Comparison of ENCODE assay signal across 8 mouse cellular contexts in genomic region chr10:59949255-59949648, GRCm38 (mm10). TPM values are rescaled to one million over a fixed set of nuclear protein-coding genes. Genes with fewer than 3 reads are reported as not detected.
DNase-seq lines count a peak whose midpoint lies in the region; ATAC-seq and TF ChIP-seq lines count a peak whose summit lies in the region.

No protein-coding gene starts in this region.

- peak overlapping the region; percentile 99 for H3K27ac ChIP-seq in left cerebral cortex, adult 2 months
- 0 out of 2 replicates have a peak overlapping the region, but pooled peaks have one; percentile 2 for H3K27ac ChIP-seq in heart, embryonic 11.5 days (ENCODE audit: low read depth, low read length)
- peak overlapping the region; percentile 93 for H3K27ac ChIP-seq in stomach, embryonic 15.5 days

- H3K9me3 ChIP-seq in heart, embryonic 11.5 days (replicated peaks; ENCODE audit: control insufficient read depth, low read length): no peaks in the 10 kb centered on the region
- H3K9me3 ChIP-seq in stomach, embryonic 15.5 days: no peaks in the 10 kb centered on the region

- WGBS in heart, embryonic 11.5 days (ENCODE audit: insufficient replicate concordance): 78% methylated on average over 1 of the region's 1 CpGs
- 57% methylated on average over 1 of the region's 1 CpGs for WGBS in stomach, embryonic 15.5 days

- no peak for TF ChIP-seq CTCF in left cerebral cortex, adult 2 months (IDR thresholded peaks at IDR 0.05)

- DNase-seq in left cerebral cortex, adult 2 months (ENCODE audit: extremely low spot score in 1 of 2, low spot score in 2 of 2): no peak
- no peak for DNase-seq in left cerebral cortex, postnatal 25 days (ENCODE audit: low spot score in 2 of 2)
- DNase-seq in adrenal gland, postnatal 25 days: peak; percentile 79
- peak; percentile 57 for DNase-seq in kidney, postnatal 10 days
- DNase-seq in layer of hippocampus, adult 9-11 months: no peak
- DNase-seq in frontal cortex, postnatal 36 days (ENCODE audit: low spot score in 2 of 2): no peak

- H3K27me3 ChIP-seq in heart, embryonic 11.5 days (ENCODE audit: control insufficient read depth, insufficient read depth, low read length): no peaks in the 10 kb centered on the region
- H3K27me3 ChIP-seq in stomach, embryonic 15.5 days (replicated peaks): no peaks in the 10 kb centered on the region

- no peak overlapping the region for H3K9ac ChIP-seq in heart, embryonic 11.5 days (ENCODE audit: low read depth, low read length)
- no peak overlapping the region for H3K9ac ChIP-seq in stomach, embryonic 15.5 days

- H3K36me3 ChIP-seq in heart, embryonic 11.5 days (ENCODE audit: control insufficient read depth, insufficient read depth, low read length): no peaks in the 10 kb centered on the region
- H3K36me3 ChIP-seq in stomach, embryonic 15.5 days: no peaks in the 10 kb centered on the region

- ATAC-seq in heart, embryonic 11.5 days (replicated peaks; ENCODE audit: insufficient number of reproducible peaks, low FRiP score, low TSS enrichment): no peak
- no peak for ATAC-seq in stomach, embryonic 15.5 days (ENCODE audit: insufficient read depth, low FRiP score, low read depth)

- peak overlapping the region; percentile 99 for H3K4me3 ChIP-seq in left cerebral cortex, adult 2 months
- no peak overlapping the region for H3K4me3 ChIP-seq in heart, embryonic 11.5 days (ENCODE audit: low read depth, low read length)
- H3K4me3 ChIP-seq in stomach, embryonic 15.5 days (replicated peaks): peak overlapping the region; percentile 79

- peak overlapping the region; percentile 97 for H3K4me2 ChIP-seq in heart, embryonic 11.5 days
- H3K4me2 ChIP-seq in stomach, embryonic 15.5 days: peak overlapping the region; percentile 79

- peaks cover 28% of the 10 kb centered on the region for H3K4me1 ChIP-seq in heart, embryonic 11.5 days (ENCODE audit: control insufficient read depth, insufficient read depth, low read length)
- peaks cover 21% of the 10 kb centered on the region; the same call in 1 of the 2 replicates for H3K4me1 ChIP-seq in stomach, embryonic 15.5 days

- intact Hi-C loops in left cerebral cortex, adult 2 months (cut with DNase I): no loop called here
- intact Hi-C loops in left cerebral cortex, postnatal 25 days (cut with DNase I): no loop called here

RNA-seq across cellular contexts. Expression of gene Ddit4, which starts 2.4 kb away (rescaled TPM):
- 10 to 100 TPM; 46.9 to 71.1 TPM for total RNA-seq in left cerebral cortex, adult 2 months (2021)
- total RNA-seq in left cerebral cortex, postnatal 25 days (2021): 10 to 100 TPM; 40.8 to 42.6 TPM
- total RNA-seq in adrenal gland, postnatal 25 days (2021): 35.7 and 57.7 TPM in 2 replicates
- polyA plus RNA-seq in heart, embryonic 11.5 days (2014; fragmentation: Nextera tagmentation; extraction: Ambion mirVana): 1.9 and 3.4 TPM in 2 replicates
- 45.6 and 45.8 TPM in 2 replicates for polyA plus RNA-seq in stomach, embryonic 15.5 days (2015; fragmentation: Nextera tagmentation; extraction: Ambion mirVana)

RNA-seq across cellular contexts. Expression of gene Ascc1, which starts 53.4 kb away (rescaled TPM):
- 10 to 100 TPM; 13.2 to 15.1 TPM for total RNA-seq in left cerebral cortex, adult 2 months (2021)
- total RNA-seq in left cerebral cortex, postnatal 25 days (2021): 10 to 100 TPM; 15.1 to 15.5 TPM
- total RNA-seq in adrenal gland, postnatal 25 days (2021): 28.8 and 33.8 TPM in 2 replicates
- polyA plus RNA-seq in heart, embryonic 11.5 days (2014; fragmentation: Nextera tagmentation; extraction: Ambion mirVana): 34.5 and 36.2 TPM in 2 replicates
- polyA plus RNA-seq in stomach, embryonic 15.5 days (2015; fragmentation: Nextera tagmentation; extraction: Ambion mirVana): 42.4 and 47.0 TPM in 2 replicates

RNA-seq across cellular contexts. Expression of gene Anapc16, which starts 53.7 kb away (rescaled TPM):
- 10 to 100 TPM; 61.5 to 68.6 TPM for total RNA-seq in left cerebral cortex, adult 2 months (2021)
- total RNA-seq in left cerebral cortex, postnatal 25 days (2021): 10 to 100 TPM; 62.9 to 63.5 TPM
- 64.1 and 67.8 TPM in 2 replicates for total RNA-seq in adrenal gland, postnatal 25 days (2021)
- 70.6 and 84.1 TPM in 2 replicates for polyA plus RNA-seq in heart, embryonic 11.5 days (2014; fragmentation: Nextera tagmentation; extraction: Ambion mirVana)
- 98.8 and 107 TPM in 2 replicates for polyA plus RNA-seq in stomach, embryonic 15.5 days (2015; fragmentation: Nextera tagmentation; extraction: Ambion mirVana)

Comparison
In these comparisons a context has a peak if more than half of its experiments do, and no peak if none do; other contexts are left out.
1. DNase-seq: peak in adrenal gland, postnatal 25 days (single experiment) and kidney, postnatal 10 days (single experiment); none in left cerebral cortex, adult 2 months (0 of 2), left cerebral cortex, postnatal 25 days (0 of 2), layer of hippocampus, adult 9-11 months (single experiment) and frontal cortex, postnatal 36 days (0 of 2).
2. H3K27ac ChIP-seq: peak in every context shown above with its lines; median percentile 99 in left cerebral cortex, adult 2 months; 93 in stomach, embryonic 15.5 days; 2 in heart, embryonic 11.5 days.